Mouse (Mus musculus): ENCODE measurements around the gene Kank2.

DNA sequence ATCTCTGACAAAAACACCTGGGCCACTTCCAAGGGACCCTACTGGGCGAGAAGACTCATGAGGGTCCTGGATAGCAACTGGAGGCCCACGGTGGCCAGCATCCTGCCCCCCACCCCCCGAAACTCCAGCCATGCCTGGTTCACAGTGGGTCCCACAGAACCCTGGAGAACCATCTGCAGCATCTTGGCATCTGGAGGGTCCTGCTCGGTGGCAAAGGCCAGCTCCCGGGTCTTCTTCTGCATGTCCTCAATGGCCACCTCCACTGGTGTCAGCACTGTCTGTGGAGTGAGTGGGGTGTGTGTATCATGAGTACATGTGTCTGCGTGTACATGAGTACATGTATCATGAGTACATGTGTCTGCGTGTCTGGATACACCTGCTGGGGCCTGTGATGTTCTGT, 3.0 kb upstream of the Kank2 start:
- TF ChIP-seq POLR2A (IDR thresholded peaks at IDR 0.05; ENCODE audit: borderline replicate concordance, insufficient read depth, low read length) (no peak), CTCF (IDR thresholded peaks at IDR 0.05; ENCODE audit: borderline replicate concordance, insufficient read depth, low read depth, low read length) (no peak)

All from cerebellum, adult 2 months (tissue).